Mouse (Mus musculus): ENCODE results near the gene Cd200r1. TPM values are rescaled to one million over a fixed set of nuclear protein-coding genes. Genes with fewer than 3 reads are reported as not detected.

The Cd200r1 gene
- 0.59 and 0.66 TPM in 2 replicates for polyA plus RNA-seq (2015; fragmentation: Nextera tagmentation; extraction: Ambion mirVana)

GRCm38 (mm10) chr16:44765555-44766319 is at the start of gene Cd200r1:
TSS of gene Cd200r1 (plus strand) at chr16:44765736.
- Histone ChIP-seq H3K9me3 (replicated peaks) (no peaks in the 10 kb centered on the region), H3K4me1 (no peaks in the 10 kb centered on the region), H3K9ac (replicated peaks) (no peak within 1 kb of the TSS), H3K27me3 (replicated peaks) (no peaks in the 10 kb centered on the region), H3K36me3 (no peaks in the 10 kb centered on the region), H3K4me3 (replicated peaks) (no peak within 1 kb of the TSS), H3K27ac (replicated peaks) (no peak within 1 kb of the TSS), H3K4me2 (no peak within 1 kb of the TSS)
- no peak for ATAC-seq (ENCODE audit: low FRiP score)
- 83% methylated on average over 22 of the region's 22 CpGs for WGBS

- no peaks in the 10 kb centered on the region for H3K27me3 ChIP-seq (replicated peaks)
- peaks cover 11% of the 10 kb centered on the region; the same call in 1 of the 2 replicates for H3K36me3 ChIP-seq
- H3K4me3 ChIP-seq (replicated peaks) = no peak overlapping the region
- peak overlapping the region; percentile 42 for H3K27ac ChIP-seq (replicated peaks)
- H3K9me3 ChIP-seq (replicated peaks) = no peaks in the 10 kb centered on the region
- peak; percentile 75; the same call in 1 of the 2 replicates for ATAC-seq (ENCODE audit: low FRiP score)
- H3K4me1 ChIP-seq = peaks cover 2% of the 10 kb centered on the region; the same call in 1 of the 2 replicates
- H3K4me2 ChIP-seq = peak overlapping the region; percentile 25; the same call in 1 of the 2 replicates
- no peak overlapping the region for H3K9ac ChIP-seq (replicated peaks)
- 34% methylated on average over 10 of the region's 10 CpGs for WGBS
Observed at GRCm38 (mm10) chr16:44716305-44717140, 49.0 kb upstream of the Cd200r1 start.

- no peak for ATAC-seq (ENCODE audit: low FRiP score)
Observed at GRCm38 (mm10) chr16:44717141-44717634, 48.3 kb upstream of the Cd200r1 start.

GRCm38 (mm10) chr16:44717838-44718237 is 47.7 kb upstream of the Cd200r1 start:
- no peak for ATAC-seq (ENCODE audit: low FRiP score)
- H3K4me1 ChIP-seq = peaks cover 5% of the 10 kb centered on the region; the same call in 1 of the 2 replicates
- H3K9me3 ChIP-seq (replicated peaks) = no peaks in the 10 kb centered on the region
- 83% methylated on average over 2 of the region's 2 CpGs for WGBS
- no peak overlapping the region for H3K9ac ChIP-seq (replicated peaks)
- no peaks in the 10 kb centered on the region for H3K27me3 ChIP-seq (replicated peaks)
- H3K27ac ChIP-seq (replicated peaks) = no peak overlapping the region
- H3K36me3 ChIP-seq = peaks cover 11% of the 10 kb centered on the region; the same call in 1 of the 2 replicates
- H3K4me3 ChIP-seq (replicated peaks) = no peak overlapping the region
- H3K4me2 ChIP-seq = no peak overlapping the region

More at GRCm38 (mm10) chr16:44717141-44717634, 48.3 kb upstream of the Cd200r1 start:
- Histone ChIP-seq H3K4me1 (peaks cover 2% of the 10 kb centered on the region; the same call in 1 of the 2 replicates), H3K4me3 (replicated peaks) (no peak overlapping the region), H3K4me2 (no peak overlapping the region), H3K27me3 (replicated peaks) (no peaks in the 10 kb centered on the region), H3K9me3 (replicated peaks) (no peaks in the 10 kb centered on the region), H3K27ac (replicated peaks) (no peak overlapping the region), H3K9ac (replicated peaks) (no peak overlapping the region), H3K36me3 (peaks cover 11% of the 10 kb centered on the region; the same call in 1 of the 2 replicates)
- WGBS = 72% methylated on average over 2 of the region's 2 CpGs

- Histone ChIP-seq H3K9me3 (replicated peaks) (no peaks in the 10 kb centered on the region), H3K27ac (replicated peaks) (no peak overlapping the region), H3K9ac (replicated peaks) (no peak overlapping the region), H3K4me1 (peaks cover 13% of the 10 kb centered on the region; the same call in 1 of the 2 replicates), H3K36me3 (peaks cover 11% of the 10 kb centered on the region; the same call in 1 of the 2 replicates), H3K4me2 (no peak overlapping the region), H3K4me3 (replicated peaks) (no peak overlapping the region), H3K27me3 (replicated peaks) (no peaks in the 10 kb centered on the region)
- WGBS = 74% methylated on average over 7 of the region's 7 CpGs
- ATAC-seq (ENCODE audit: low FRiP score) = no peak
Observed at GRCm38 (mm10) chr16:44719349-44719748, 46.2 kb upstream of the Cd200r1 start.

GRCm38 (mm10) chr16:44720518-44720917 is 45.0 kb upstream of the Cd200r1 start:
- Histone ChIP-seq H3K27me3 (replicated peaks) (no peaks in the 10 kb centered on the region), H3K9me3 (replicated peaks) (no peaks in the 10 kb centered on the region), H3K4me3 (replicated peaks) (no peak overlapping the region), H3K9ac (replicated peaks) (no peak overlapping the region), H3K36me3 (peaks cover 11% of the 10 kb centered on the region; the same call in 1 of the 2 replicates), H3K4me2 (no peak overlapping the region), H3K27ac (replicated peaks) (no peak overlapping the region), H3K4me1 (peaks cover 21% of the 10 kb centered on the region)
- WGBS = 74% methylated on average over 3 of the region's 3 CpGs
- no peak for ATAC-seq (ENCODE audit: low FRiP score)

GRCm38 (mm10) chr16:44722666-44723065 is 42.9 kb upstream of the Cd200r1 start:
- Histone ChIP-seq H3K4me1 (peaks cover 27% of the 10 kb centered on the region), H3K9ac (replicated peaks) (no peak overlapping the region)
- 71% methylated on average over 2 of the region's 2 CpGs for WGBS

GRCm38 (mm10) chr16:44724083-44724787 is 41.3 kb upstream of the Cd200r1 start, which contains the start of gene Nepro:
TSS of gene Nepro (plus strand) at chr16:44724301.
- peaks cover 14% of the 10 kb centered on the region; the same call in 1 of the 2 replicates for H3K36me3 ChIP-seq
- H3K27ac ChIP-seq (replicated peaks) = peak within 1 kb of the TSS; percentile 96
- no peaks in the 10 kb centered on the region for H3K27me3 ChIP-seq (replicated peaks)
- peak within 1 kb of the TSS; percentile 96 for H3K9ac ChIP-seq (replicated peaks)
- H3K4me3 ChIP-seq (replicated peaks) = peak within 1 kb of the TSS; percentile 87
- peaks cover 27% of the 10 kb centered on the region for H3K4me1 ChIP-seq
- WGBS = under 1% methylated on average over 64 of the region's 64 CpGs
- no peaks in the 10 kb centered on the region for H3K9me3 ChIP-seq (replicated peaks)
- peak within 1 kb of the TSS; percentile 80 for H3K4me2 ChIP-seq
- ATAC-seq (ENCODE audit: low FRiP score) = peak; percentile 97

More at GRCm38 (mm10) chr16:44722666-44723065, 42.9 kb upstream of the Cd200r1 start:
- Histone ChIP-seq H3K4me3 (replicated peaks) (no peak overlapping the region), H3K36me3 (peaks cover 11% of the 10 kb centered on the region; the same call in 1 of the 2 replicates), H3K27ac (replicated peaks) (no peak overlapping the region), H3K4me2 (0 out of 2 replicates have a peak overlapping the region, but pooled peaks have one; percentile 80), H3K9me3 (replicated peaks) (no peaks in the 10 kb centered on the region), H3K27me3 (replicated peaks) (no peaks in the 10 kb centered on the region)
- no peak for ATAC-seq (ENCODE audit: low FRiP score)

- Histone ChIP-seq H3K4me1 (peaks cover 27% of the 10 kb centered on the region), H3K4me2 (peak overlapping the region; percentile 80), H3K4me3 (replicated peaks) (peak overlapping the region; percentile 87), H3K36me3 (peaks cover 11% of the 10 kb centered on the region; the same call in 1 of the 2 replicates), H3K27me3 (replicated peaks) (no peaks in the 10 kb centered on the region), H3K9me3 (replicated peaks) (no peaks in the 10 kb centered on the region), H3K9ac (replicated peaks) (peak overlapping the region; percentile 96), H3K27ac (replicated peaks) (peak overlapping the region; percentile 96)
- WGBS = under 1% methylated on average over 14 of the region's 14 CpGs
- ATAC-seq (ENCODE audit: low FRiP score) = peak; percentile 78
Observed at GRCm38 (mm10) chr16:44724847-44725246, 40.7 kb upstream of the Cd200r1 start.

GRCm38 (mm10) chr16:44725286-44726223 is 40.0 kb upstream of the Cd200r1 start:
- Histone ChIP-seq H3K36me3 (0 out of 2 replicates have a peak, but pooled peaks cover 4% of the 10 kb centered on the region), H3K4me2 (peak overlapping the region; percentile 80), H3K9ac (replicated peaks) (peak overlapping the region; percentile 96), H3K4me1 (peaks cover 27% of the 10 kb centered on the region), H3K27ac (replicated peaks) (peak overlapping the region; percentile 96; the same call in 1 of the 2 replicates), H3K27me3 (replicated peaks) (no peaks in the 10 kb centered on the region), H3K9me3 (replicated peaks) (no peaks in the 10 kb centered on the region), H3K4me3 (replicated peaks) (peak overlapping the region; percentile 87)
- 48% methylated on average over 14 of the region's 14 CpGs for WGBS
- no peak for ATAC-seq (ENCODE audit: low FRiP score)

Data from neural tube, embryonic 15.5 days (tissue).